Mouse (Mus musculus) liver, embryonic 13.5 days (tissue): ENCODE measurements around the gene Fam76b. TPM values are rescaled to one million over a fixed set of nuclear protein-coding genes. Genes with fewer than 3 reads are reported as not detected.

ENCODE experiments used
- ATAC-seq: fragments of 200-750 bp; cut with Nextera tagmentation; 2 replicates; pipeline ENCODE4 v1.8.0; 2017; ENCODE audit warnings: low read depth, mild to moderate bottlenecking, moderate number of reproducible peaks, moderate library complexity
- DNase-seq: peaks from one replicate; pipeline ENCODE4 v3.0.0; 2022
- H3K27ac ChIP-seq: fragments of 300-500 bp; sonication (generic); 2 replicates; pipeline ENCODE4 v1.5.1; 2015; ENCODE audit warnings: moderate library complexity, mild to moderate bottlenecking, inconsistent platforms
- H3K27me3 ChIP-seq: fragments of 300-500 bp; sonication (generic); 2 replicates; pipeline ENCODE4 v1.6.1; 2015; ENCODE audit warnings: mild to moderate bottlenecking, inconsistent platforms
- H3K36me3 ChIP-seq: fragments of 300-500 bp; sonication (generic); 2 replicates; pipeline ENCODE4 v1.6.1; 2015; ENCODE audit warnings: mild to moderate bottlenecking, inconsistent platforms
- H3K4me1 ChIP-seq: fragments of 300-500 bp; sonication (generic); replicated peaks from 2 replicates; pipeline ENCODE4 v1.6.1; 2015; ENCODE audit warnings: inconsistent platforms
- H3K4me2 ChIP-seq: fragments of 300-500 bp; sonication (generic); 2 replicates; pipeline ENCODE4 v1.6.1; 2015; ENCODE audit warnings: inconsistent platforms, mild to moderate bottlenecking, moderate library complexity
- H3K4me3 ChIP-seq: fragments of 300-500 bp; sonication (generic); replicated peaks from 2 replicates; pipeline ENCODE4 v1.5.1; 2015; ENCODE audit warnings: mild to moderate bottlenecking, inconsistent platforms
- H3K9ac ChIP-seq: fragments of 300-500 bp; sonication (generic); 2 replicates; pipeline ENCODE4 v1.6.1; 2015; ENCODE audit warnings: mild to moderate bottlenecking, inconsistent platforms
- H3K9me3 ChIP-seq: fragments of 300-500 bp; sonication (generic); replicated peaks from 2 replicates; pipeline ENCODE4 v1.6.1; 2016; ENCODE audit warnings: inconsistent platforms
- WGBS: fragments of 180-500 bp; shearing (Covaris S2); methylation state at CpG from one replicate; pipeline ENCODE4 v1.1.7; 2015; ENCODE audit not compliant: insufficient replicate concordance; 5-methylcytosine and 5-hydroxymethylcytosine counted together
- polyA plus RNA-seq: library from polyadenylated mRNA; unstranded; fragments of >200 nt; fragmentation: Nextera tagmentation; extraction: Ambion mirVana; gene quantifications from 2 replicates; pipeline ENCODE4 v1.2.1, GENCODE M21; 2015

Fam76b gene
- polyA plus RNA-seq, 1 experiment from 2014 or later, result 8.3 TPM

DNA sequence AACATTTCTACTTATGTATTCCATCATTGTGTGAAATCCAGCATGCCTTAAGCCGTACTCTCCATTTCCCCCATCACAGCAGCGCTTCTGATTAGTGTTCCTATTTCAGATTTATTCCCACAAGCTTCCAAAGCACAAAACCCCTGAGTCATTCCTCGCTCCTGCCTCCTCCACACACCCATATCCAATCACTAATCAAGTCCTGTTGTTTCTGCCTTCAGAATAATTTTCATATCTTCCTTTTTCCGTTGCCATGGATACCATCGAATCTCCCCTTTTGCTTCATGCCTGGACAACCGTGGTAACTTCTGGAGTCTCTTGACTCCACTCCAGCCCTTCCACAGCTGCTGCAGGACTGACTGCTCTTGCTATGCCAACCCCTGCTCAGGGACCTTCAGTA, 68.5 kb downstream of the Fam76b start:
- WGBS, result 61% methylated on average over 6 of the region's 6 CpGs
- H3K4me3 ChIP-seq, result no peak overlapping the region
- H3K36me3 ChIP-seq, result no peaks in the 10 kb centered on the region
- no peak for ATAC-seq
- H3K27me3 ChIP-seq, result no peaks in the 10 kb centered on the region
- H3K4me1 ChIP-seq, result no peaks in the 10 kb centered on the region
- H3K9me3 ChIP-seq, result no peaks in the 10 kb centered on the region; the same call in 1 of the 2 replicates
- no peak overlapping the region for H3K27ac ChIP-seq
- DNase-seq, result no peak
- no peak overlapping the region for H3K4me2 ChIP-seq
- H3K9ac ChIP-seq, result no peak overlapping the region

DNA sequence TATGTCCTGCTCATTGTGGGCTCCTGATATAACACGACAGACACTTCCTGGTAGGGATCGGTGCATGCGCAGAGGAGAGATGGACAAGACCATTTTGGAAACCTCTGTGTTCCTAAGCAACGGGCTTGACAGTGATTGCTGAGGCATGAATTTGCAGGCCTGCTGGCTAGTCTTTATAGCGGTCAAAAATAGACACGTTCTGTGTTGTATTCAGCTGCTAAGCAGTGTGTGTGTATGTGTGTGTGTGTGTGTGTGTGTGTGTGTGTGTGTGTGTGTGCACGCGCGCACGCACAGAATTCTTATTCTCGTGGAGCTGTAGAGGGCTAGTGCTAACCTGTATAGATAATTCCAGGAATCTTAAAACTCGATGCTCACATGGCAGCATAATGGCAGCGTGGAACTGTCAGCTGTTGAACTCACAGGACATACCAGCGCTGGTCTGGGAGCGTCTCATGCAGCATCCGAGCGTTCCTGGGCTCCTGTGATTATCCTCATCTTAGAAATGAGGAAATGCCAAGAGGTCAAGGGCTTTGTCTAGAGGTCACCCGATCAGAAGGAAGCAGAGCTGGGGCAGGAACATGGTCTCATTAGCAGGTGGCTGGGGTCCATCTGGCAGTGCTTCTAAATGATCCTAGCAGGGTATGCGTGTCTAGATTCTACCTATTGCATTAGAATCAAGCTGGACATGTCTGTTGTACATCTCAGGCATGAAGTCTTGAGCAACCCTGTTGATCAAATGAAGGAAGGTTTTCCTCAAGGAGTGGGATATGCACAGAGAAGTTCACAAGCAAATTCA, 71.2 kb downstream of the Fam76b start:
- Histone ChIP-seq H3K4me2 (no peak overlapping the region), H3K36me3 (no peaks in the 10 kb centered on the region), H3K4me3 (no peak overlapping the region), H3K4me1 (no peaks in the 10 kb centered on the region), H3K9ac (no peak overlapping the region), H3K27ac (no peak overlapping the region), H3K27me3 (no peaks in the 10 kb centered on the region), H3K9me3 (no peaks in the 10 kb centered on the region)
- WGBS, result 69% methylated on average over 19 of the region's 19 CpGs
- ATAC-seq, result no peak
- no peak for DNase-seq

DNA sequence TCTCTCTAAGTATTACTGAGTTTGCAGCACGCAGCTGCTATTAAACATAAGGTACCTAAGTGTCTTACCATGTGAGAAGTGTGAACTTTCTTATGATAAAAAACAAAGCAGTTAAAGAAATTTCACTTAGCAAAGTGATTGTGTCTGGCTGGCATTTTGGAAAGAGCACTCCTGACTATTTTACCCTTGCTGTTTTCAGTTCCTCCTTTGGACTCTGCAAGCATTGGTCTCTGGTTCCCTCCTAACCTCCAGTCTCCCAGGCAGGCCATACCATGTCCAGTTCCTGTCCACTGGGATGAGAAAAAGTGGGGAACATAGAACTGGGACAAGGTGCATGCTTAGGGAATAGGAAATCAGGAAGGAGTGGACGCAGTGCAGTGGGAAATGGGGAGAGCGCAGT, 74.5 kb downstream of the Fam76b start:
- ATAC-seq (no peak), DNase-seq (no peak)
- no peak overlapping the region for H3K27ac ChIP-seq
- no peak overlapping the region for H3K4me3 ChIP-seq
- WGBS, result 60% methylated on average over 3 of the region's 3 CpGs
- no peaks in the 10 kb centered on the region for H3K27me3 ChIP-seq
- no peaks in the 10 kb centered on the region for H3K36me3 ChIP-seq
- H3K9ac ChIP-seq, result no peak overlapping the region
- H3K4me1 ChIP-seq, result no peaks in the 10 kb centered on the region
- H3K9me3 ChIP-seq, result no peaks in the 10 kb centered on the region
- no peak overlapping the region for H3K4me2 ChIP-seq

DNA sequence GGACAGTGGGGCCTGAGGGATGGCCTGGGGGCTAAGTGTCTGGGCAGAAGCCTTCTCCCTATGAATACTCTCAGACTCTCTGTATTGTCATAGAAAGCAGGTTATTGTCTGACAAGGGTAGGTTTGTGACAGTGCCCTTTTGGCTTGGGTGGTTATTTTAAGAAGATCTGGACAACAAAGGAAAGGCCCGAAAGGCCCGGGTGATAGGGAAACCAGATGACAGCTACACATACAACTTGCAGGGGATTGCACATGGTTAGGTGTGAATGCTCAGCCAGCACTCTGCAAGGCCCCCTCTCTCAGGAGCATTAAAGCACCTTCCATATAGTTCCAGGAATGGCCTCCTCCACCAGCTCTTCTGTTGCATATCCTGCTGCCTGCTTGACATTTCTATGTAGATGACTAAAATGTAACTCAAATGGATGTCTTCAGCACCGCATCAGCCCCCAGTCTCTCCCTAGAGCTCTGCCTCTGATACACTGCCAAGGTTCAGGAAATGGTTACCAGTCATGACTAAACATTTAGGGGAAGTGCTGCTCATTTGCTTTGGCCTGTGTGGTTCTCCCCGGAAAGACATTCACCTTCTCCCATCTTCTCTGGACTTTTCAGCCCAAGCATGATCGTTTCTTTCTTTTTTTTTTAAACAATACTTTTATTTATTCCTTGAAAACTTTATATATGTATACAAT, 76.7 kb downstream of the Fam76b start:
- Histone ChIP-seq H3K4me2 (no peak overlapping the region), H3K27me3 (no peaks in the 10 kb centered on the region), H3K4me3 (no peak overlapping the region), H3K36me3 (no peaks in the 10 kb centered on the region), H3K9me3 (no peaks in the 10 kb centered on the region), H3K9ac (no peak overlapping the region), H3K4me1 (no peaks in the 10 kb centered on the region), H3K27ac (no peak overlapping the region)
- no peak for DNase-seq
- 60% methylated on average over 5 of the region's 5 CpGs for WGBS
- no peak for ATAC-seq

Other genes starting within 250 kb of the Fam76b start
- gene Mtmr2, start 79.3 kb upstream of the Fam76b start, polyA plus RNA-seq, result 22.8 and 25.4 TPM in 2 replicates
- gene Cep57, start 609 bp upstream of the Fam76b start, polyA plus RNA-seq, result 42.8 and 46.2 TPM in 2 replicates